Mouse (Mus musculus) cerebellum, adult 18-20 months (tissue): ENCODE data around the gene Kcnk6.
A peak's percentile ranks its signal among the peaks of the same experiment; 100 is the strongest.

ENCODE experiments used
- DNase-seq, 2 experiments: peaks; one replicate each; pipeline ENCODE4 v3.0.0; 2021

The Kcnk6 gene

DNA sequence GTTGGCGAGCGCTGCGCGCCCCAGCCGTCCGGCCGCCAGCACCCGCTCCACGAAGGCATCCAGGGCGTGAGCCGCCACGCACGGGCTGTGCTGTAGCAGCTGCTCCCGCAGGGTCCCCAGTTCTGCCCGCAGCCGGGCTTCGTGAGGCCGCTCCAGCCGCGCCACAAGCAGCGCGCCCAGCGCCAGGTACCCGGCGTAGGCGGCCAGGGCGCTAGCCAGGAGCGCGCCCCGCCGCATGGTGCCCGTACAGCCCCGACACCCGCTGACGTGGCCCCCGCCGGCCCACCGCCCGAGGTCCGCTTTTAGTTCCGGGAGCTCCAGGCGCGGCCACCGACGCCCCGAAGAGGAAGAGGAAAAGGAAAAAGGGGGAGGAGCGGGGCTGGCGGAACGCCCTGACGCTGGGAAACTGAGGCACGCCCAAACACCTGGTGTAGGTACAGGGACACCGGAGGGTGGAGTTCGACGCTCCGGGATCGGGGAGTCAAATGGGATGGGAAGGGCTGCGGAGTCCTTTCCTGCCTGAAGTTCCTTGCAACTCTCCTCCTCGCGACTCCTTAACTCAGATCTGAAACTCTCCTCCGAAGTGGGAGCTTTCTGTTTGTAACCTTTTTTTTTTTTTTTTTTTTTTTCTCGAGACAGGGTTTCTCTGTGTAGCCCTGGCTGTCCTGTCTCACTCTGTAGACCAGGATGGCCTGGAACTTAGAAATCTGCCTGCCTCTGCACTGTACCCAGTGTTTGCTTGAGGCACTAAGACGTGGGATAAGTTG lies at the start of gene Kcnk6:
TSS of gene Kcnk6 (minus strand) at position 269 of the 767 bp plus-strand sequence.
- DNase-seq: no peak

GRCm38 (mm10) chr7:29281201-29282073 lies 49.1 kb upstream of the Kcnk6 start, which contains the start of gene Spint2:
Spint2 (minus strand) TSS chr7:29281912.
- DNase-seq: peak; percentile 80 to 85

GRCm38 (mm10) chr7:29280801-29281200 lies 48.5 kb upstream of the Kcnk6 start:
- DNase-seq: no peak

GRCm38 (mm10) chr7:29279924-29280323 lies 47.6 kb upstream of the Kcnk6 start:
- DNase-seq: no peak

DNA sequence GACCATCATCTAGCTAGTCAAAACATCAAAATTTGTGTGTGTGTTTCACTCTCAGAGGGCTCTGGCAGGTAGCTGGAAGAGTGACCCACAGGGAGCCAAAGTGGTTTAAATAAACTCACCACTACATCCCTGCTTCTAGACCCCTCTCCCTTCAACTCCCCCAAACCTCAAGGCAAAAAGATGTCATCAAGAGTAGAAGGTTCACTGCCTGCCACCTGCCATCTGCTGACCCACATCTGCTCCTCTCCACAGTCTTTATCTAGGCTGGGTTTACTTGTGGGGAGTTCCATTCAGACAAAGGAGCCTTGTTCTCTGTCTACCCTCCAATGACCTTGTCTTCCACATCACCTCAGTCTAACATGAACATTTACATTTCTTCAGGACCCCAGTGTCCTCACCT lies 46.9 kb upstream of the Kcnk6 start:
- no peak for DNase-seq

GRCm38 (mm10) chr7:29277510-29277909 lies 45.2 kb upstream of the Kcnk6 start:
- DNase-seq: no peak

DNA sequence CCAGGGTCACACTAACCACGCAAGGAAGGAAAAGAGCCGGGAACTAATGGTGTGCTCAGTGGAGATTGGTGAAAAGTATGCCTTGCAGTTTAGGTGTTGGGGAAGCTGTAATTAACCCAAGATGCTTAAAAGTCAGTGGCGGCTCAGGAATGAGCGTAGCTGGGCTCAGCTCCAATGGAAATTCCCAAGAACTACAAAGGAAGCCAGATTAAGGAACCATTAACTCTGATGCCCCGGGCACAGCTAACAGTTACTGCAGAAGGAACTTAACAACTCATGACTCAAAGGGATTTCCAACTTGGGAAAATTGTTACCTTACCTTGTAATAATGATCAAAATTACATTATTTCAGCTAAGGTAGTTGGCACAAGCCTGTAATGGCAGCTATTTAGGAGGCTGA lies 44.4 kb upstream of the Kcnk6 start:
- DNase-seq: no peak

GRCm38 (mm10) chr7:29271687-29272465 lies 39.6 kb upstream of the Kcnk6 start:
- DNase-seq: no peak

GRCm38 (mm10) chr7:29270445-29270844 lies 38.1 kb upstream of the Kcnk6 start:
- DNase-seq: no peak

GRCm38 (mm10) chr7:29266931-29267330 lies 34.6 kb upstream of the Kcnk6 start:
- no peak for DNase-seq

DNA sequence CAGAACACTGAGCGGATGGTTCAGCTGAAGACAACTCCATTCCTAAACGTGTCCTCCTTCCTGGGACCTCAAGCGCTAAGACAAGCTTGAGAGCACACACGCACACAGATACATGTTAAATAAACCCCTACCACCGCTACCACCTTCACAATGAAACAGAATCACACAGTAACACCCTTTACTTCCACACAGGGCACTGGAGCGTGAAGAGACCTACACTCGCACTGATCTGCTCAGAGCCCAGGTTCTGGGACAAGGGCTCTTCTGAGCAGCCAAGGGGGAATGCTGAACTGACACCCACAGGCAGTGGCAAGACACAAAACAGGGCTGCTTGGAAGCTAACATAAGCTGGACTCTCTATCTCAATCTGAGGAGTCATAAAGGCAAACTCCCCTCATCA lies 33.3 kb upstream of the Kcnk6 start:
- no peak for DNase-seq

GRCm38 (mm10) chr7:29263831-29264230 lies 31.5 kb upstream of the Kcnk6 start:
- no peak for DNase-seq

GRCm38 (mm10) chr7:29262151-29262550 lies 29.8 kb upstream of the Kcnk6 start:
- DNase-seq: no peak

- DNase-seq: no peak
Observed at GRCm38 (mm10) chr7:29259781-29260730, 27.7 kb upstream of the Kcnk6 start.

- DNase-seq: no peak
Observed at GRCm38 (mm10) chr7:29257368-29257767, 25.1 kb upstream of the Kcnk6 start.

DNA sequence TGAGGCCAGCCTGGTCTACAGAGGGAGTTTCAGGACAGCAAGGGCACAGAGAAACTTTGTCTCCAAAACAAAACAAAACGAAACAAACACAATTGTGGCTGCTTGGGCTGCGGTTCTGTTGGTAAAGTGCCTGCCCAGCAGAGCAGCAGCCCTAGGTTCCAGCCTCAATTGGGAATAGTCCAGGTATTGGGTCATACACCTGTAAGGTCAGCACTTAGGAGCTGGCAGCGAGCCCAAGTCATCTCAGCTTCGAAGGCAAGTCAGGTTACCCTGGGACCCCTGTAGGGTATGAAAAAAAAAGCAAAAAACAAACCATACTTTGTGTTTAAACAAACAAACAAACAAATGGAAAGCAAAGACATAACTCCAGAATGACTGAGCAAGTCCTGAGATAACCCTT lies 23.6 kb upstream of the Kcnk6 start:
- no peak for DNase-seq

DNA sequence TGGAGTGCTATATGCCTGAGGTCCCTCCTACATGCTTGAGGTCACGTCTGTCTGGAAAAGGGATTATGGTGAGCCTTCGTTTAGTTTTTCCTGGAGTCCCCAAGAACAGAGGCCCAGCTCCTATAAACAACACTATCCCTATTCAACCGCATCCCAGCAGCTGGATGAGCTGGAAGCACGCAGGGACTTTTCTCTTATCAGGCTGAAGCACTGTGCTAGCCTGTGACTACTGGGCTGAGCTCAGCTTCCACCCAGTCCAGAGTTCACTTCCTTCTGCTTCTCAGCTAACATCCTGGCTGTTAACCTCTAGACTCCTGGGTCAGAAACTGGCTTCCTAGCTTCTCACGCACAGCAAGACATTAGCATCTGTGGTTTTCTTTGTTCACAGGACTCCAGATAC lies 21.5 kb upstream of the Kcnk6 start:
- no peak for DNase-seq

DNA sequence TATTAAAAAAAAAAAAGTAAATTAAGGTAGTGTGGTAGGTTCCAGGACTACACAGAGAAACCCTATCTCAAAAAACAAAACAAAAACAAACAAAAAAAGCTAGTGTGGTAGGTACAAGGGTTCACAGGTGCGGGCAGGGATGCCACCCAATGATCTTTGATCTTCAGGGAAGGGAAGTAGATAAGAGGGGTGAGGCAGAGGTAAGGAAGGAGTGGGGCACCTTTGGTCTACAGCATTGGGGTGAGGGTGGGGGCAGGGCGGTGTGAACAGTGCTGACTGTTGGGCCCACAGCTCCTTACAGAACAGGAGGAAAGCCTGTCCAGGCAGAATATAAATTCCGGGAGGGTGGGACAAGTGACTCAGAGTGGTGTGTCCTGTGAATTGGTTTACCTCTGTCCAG lies 18.9 kb upstream of the Kcnk6 start:
- no peak for DNase-seq

- DNase-seq: no peak
Observed at GRCm38 (mm10) chr7:29248261-29248841, 16.0 kb upstream of the Kcnk6 start, which contains the start of gene 2200002D01Rik. 2200002D01Rik (minus strand) TSS chr7:29248466.

GRCm38 (mm10) chr7:29247706-29248105 lies 15.4 kb upstream of the Kcnk6 start:
- no peak for DNase-seq

- peak; percentile 73 to 84 for DNase-seq
Observed at GRCm38 (mm10) chr7:29247314-29247700, 15.0 kb upstream of the Kcnk6 start.
